ENCODE assay signal across 10 mouse cellular contexts in the genomic region with DNA sequence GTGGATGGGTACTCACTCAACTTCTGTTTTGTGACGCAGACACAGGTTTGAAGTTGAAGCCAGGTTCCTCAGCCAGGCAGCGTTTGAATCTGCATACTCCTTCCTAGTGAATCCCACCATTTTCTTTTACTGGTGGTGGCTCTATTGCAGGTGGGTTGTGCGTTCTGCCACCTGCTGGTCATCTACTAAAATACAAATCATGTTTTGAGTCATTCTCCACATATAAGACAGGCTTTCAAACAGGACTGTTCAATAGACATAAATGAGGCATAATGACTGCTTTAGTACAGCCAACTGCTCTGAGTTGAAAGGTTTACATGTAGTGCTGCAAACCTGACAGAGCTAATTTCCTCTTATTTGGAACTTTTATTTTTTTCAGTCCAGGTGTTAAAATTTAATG.
DNase-seq lines count a peak whose midpoint lies in the region; ATAC-seq and TF ChIP-seq lines count a peak whose summit lies in the region.
"Had no signal": no experiment of that assay in that cellular context is flagged by ENCODE, and none has a peak within 500 bp of the region (broad histone marks: within the 10 kb centered on the region; RNA-seq: fewer than 3 reads in every experiment).

No protein-coding gene starts in this region.

- H3K4me2 ChIP-seq in hindbrain, postnatal 0 days (ENCODE audit: low read depth, low read length), result no peak overlapping the region
- H3K4me2 ChIP-seq in hindbrain, embryonic 13.5 days, result no peak overlapping the region

- peak; percentile 55 for DNase-seq in hindbrain, postnatal 0 days (ENCODE audit: low spot score)
- DNase-seq in 416B (ENCODE audit: low read depth) (peak; percentile 79), MEL-GATA-1-ER (ENCODE audit: extremely low read depth, low read depth) (peak; percentile 12)
- peak; percentile 46 for DNase-seq in induced T-regulatory cell, adult 2 months (ENCODE audit: low read depth)
- DNase-seq in frontal cortex, postnatal 25 days (ENCODE audit: low spot score in 2 of 2), result no peak
- DNase-seq in heart, postnatal 36 days, result no peak
- no peak for DNase-seq in ovary, postnatal 10 days (ENCODE audit: low spot score)
- DNase-seq: cerebellum, postnatal 25 days had no signal

- no peak overlapping the region for H3K4me3 ChIP-seq in hindbrain, postnatal 0 days (ENCODE audit: low read length)
- H3K4me3 ChIP-seq in hindbrain, embryonic 13.5 days, result no peak overlapping the region

- intact Hi-C loops in heart, postnatal 36 days (cut with DNase I), result loop anchor here (2.0 to 5.0 kb wide), 3 partner anchors 35 to 209 kb away; no protein-coding TSS in a partner anchor

- ATAC-seq in hindbrain, postnatal 0 days, result no peak
- ATAC-seq in hindbrain, embryonic 13.5 days (ENCODE audit: low FRiP score), result no peak
- ATAC-seq: activated CD4-positive, CD25-positive, alpha-beta regulatory T cell, adult 4 months had no signal

- 53% methylated on average over 3 of the region's 3 CpGs for WGBS in hindbrain, postnatal 0 days
- 56% methylated on average over 3 of the region's 3 CpGs for WGBS in hindbrain, embryonic 13.5 days

- H3K4me1 ChIP-seq in hindbrain, postnatal 0 days (ENCODE audit: insufficient read depth, low read length), result 0 out of 2 replicates have a peak, but pooled peaks cover 4% of the 10 kb centered on the region
- H3K4me1 ChIP-seq in hindbrain, embryonic 13.5 days (replicated peaks), result peaks cover 12% of the 10 kb centered on the region; the same call in 1 of the 2 replicates

- no peak overlapping the region for H3K9ac ChIP-seq in hindbrain, postnatal 0 days (replicated peaks; ENCODE audit: low read length)
- H3K9ac ChIP-seq in hindbrain, embryonic 13.5 days, result no peak overlapping the region

- no peaks in the 10 kb centered on the region for H3K27me3 ChIP-seq in hindbrain, postnatal 0 days (ENCODE audit: insufficient read depth, low read length)
- no peaks in the 10 kb centered on the region for H3K27me3 ChIP-seq in hindbrain, embryonic 13.5 days

- TF ChIP-seq CTCF in hindbrain, postnatal 0 days (IDR thresholded peaks at IDR 0.05; ENCODE audit: low read depth), result peak; percentile 63

- no peaks in the 10 kb centered on the region for H3K9me3 ChIP-seq in hindbrain, postnatal 0 days (ENCODE audit: low read length)
- H3K9me3 ChIP-seq in hindbrain, embryonic 13.5 days, result no peaks in the 10 kb centered on the region

- H3K36me3 ChIP-seq in hindbrain, postnatal 0 days (ENCODE audit: insufficient read depth, low read length), result no peaks in the 10 kb centered on the region
- H3K36me3 ChIP-seq in hindbrain, embryonic 13.5 days, result no peaks in the 10 kb centered on the region

- no peak overlapping the region for H3K27ac ChIP-seq in hindbrain, postnatal 0 days
- H3K27ac ChIP-seq in hindbrain, embryonic 13.5 days, result no peak overlapping the region

Comparison
In these comparisons a context has a peak if more than half of its experiments do, and no peak if none do; other contexts are left out.
1. DNase-seq: peak in hindbrain, postnatal 0 days (single experiment), 416B (single experiment), MEL-GATA-1-ER (single experiment) and induced T-regulatory cell, adult 2 months (single experiment); none in frontal cortex, postnatal 25 days (0 of 2), heart, postnatal 36 days (0 of 2) and ovary, postnatal 10 days (single experiment).